Mouse (Mus musculus): ENCODE measurements around the gene Myh10. TPM values are rescaled to one million over a fixed set of nuclear protein-coding genes. Genes with fewer than 3 reads are reported as not detected.

Gene Myh10
- total and polyA plus RNA-seq, 3 experiments, result 0.38 to 2.7 (median 0.62) TPM

GRCm38 (mm10) chr11:68779735-68780465, 88.5 kb downstream of the Myh10 start:
- no peak overlapping the region for H3K4me3 ChIP-seq (replicated peaks in 1 of 3; ENCODE audit: low read depth in 2 of 3, low read length in 2 of 3, poor library complexity in 1 of 3)
- dilution Hi-C loops (cut with MboI; ENCODE audit: extremely low pct_ligation_motif_present, extremely low pct_unique_long_range_greater_than_20kb, low sequenced_read_pairs) (no loop called here), in situ Hi-C loops (cut with MboI; ENCODE audit: low pct_ligation_motif_present, low pct_unique_long_range_greater_than_20kb, low sequenced_read_pairs) (loop anchor here (5.0 kb wide), 1 partner anchor 38 kb away; no protein-coding TSS in a partner anchor)
- no peak for TF ChIP-seq NELFE (IDR thresholded peaks at IDR 0.05; ENCODE audit: low read depth, low read length)
- peak; percentile 23; the same call in 1 of the 2 replicates for TF ChIP-seq IRF4 (IDR thresholded peaks at IDR 0.05; ENCODE audit: low read depth, low read length)
- H3K4me1 ChIP-seq (ENCODE audit: control insufficient read depth in 1 of 2, insufficient read depth in 2 of 2), result peaks cover 11% of the 10 kb centered on the region in 2 experiments
- H3K9me3 ChIP-seq (replicated peaks; ENCODE audit: low read length), result no peaks in the 10 kb centered on the region
- H3K4me2 ChIP-seq (ENCODE audit: insufficient read depth, low read depth, poor library complexity, severe bottlenecking), result no peak overlapping the region
- no peaks in the 10 kb centered on the region for H3K27me3 ChIP-seq (replicated peaks)
- no peaks in the 10 kb centered on the region for H3K36me3 ChIP-seq (replicated peaks in 1 of 2; ENCODE audit: control insufficient read depth in 1 of 2, insufficient read depth in 1 of 2, low read length in 1 of 2)
- peak; percentile 11 for DNase-seq (ENCODE audit: extremely low read depth)
- H3K27ac ChIP-seq (ENCODE audit: insufficient read depth, low read depth), result no peak overlapping the region
- no peaks in the 10 kb centered on the region for H3K79me2 ChIP-seq (replicated peaks; ENCODE audit: control insufficient read depth, extremely low read depth, insufficient read depth, poor library complexity, severe bottlenecking)
- H3K9ac ChIP-seq (ENCODE audit: insufficient read depth, low read depth), result no peak overlapping the region

- no peaks in the 10 kb centered on the region for H3K27me3 ChIP-seq (replicated peaks)
- H3K9me3 ChIP-seq (replicated peaks; ENCODE audit: low read length), result no peaks in the 10 kb centered on the region
- no peak for DNase-seq (ENCODE audit: extremely low read depth)
- peaks cover 11% of the 10 kb centered on the region in 2 experiments for H3K4me1 ChIP-seq (ENCODE audit: control insufficient read depth in 1 of 2, insufficient read depth in 2 of 2)
- no peak overlapping the region for H3K4me2 ChIP-seq (ENCODE audit: insufficient read depth, low read depth, poor library complexity, severe bottlenecking)
- no peaks in the 10 kb centered on the region for H3K79me2 ChIP-seq (replicated peaks; ENCODE audit: control insufficient read depth, extremely low read depth, insufficient read depth, poor library complexity, severe bottlenecking)
- no peaks in the 10 kb centered on the region for H3K36me3 ChIP-seq (replicated peaks in 1 of 2; ENCODE audit: control insufficient read depth in 1 of 2, insufficient read depth in 1 of 2, low read length in 1 of 2)
- no peak overlapping the region for H3K27ac ChIP-seq (ENCODE audit: insufficient read depth, low read depth)
- TF ChIP-seq HCFC1 (IDR thresholded peaks at IDR 0.05; ENCODE audit: low read depth, low read length) (no peak), MAZ (IDR thresholded peaks at IDR 0.05; ENCODE audit: low read depth, low read length) (no peak), POLR2A (IDR thresholded peaks at IDR 0.05; ENCODE audit: low read depth, low read length) (no peak), MYC (IDR thresholded peaks at IDR 0.05; ENCODE audit: low read depth, low read length) (no peak), MAX (IDR thresholded peaks at IDR 0.05; ENCODE audit: low read length) (no peak), PAX5 (IDR thresholded peaks at IDR 0.05; ENCODE audit: low read length) (no peak), JUND (conservative IDR thresholded peaks at IDR 0.05; ENCODE audit: low read depth, low read length) (no peak), EP300 (IDR thresholded peaks at IDR 0.05; ENCODE audit: low read length) (no peak), RAD21 (IDR thresholded peaks at IDR 0.05; ENCODE audit: low read depth, low read length) (no peak), NELFE (IDR thresholded peaks at IDR 0.05; ENCODE audit: low read depth, low read length) (no peak), ZC3H11A (IDR thresholded peaks at IDR 0.05; ENCODE audit: low read depth, low read length) (no peak), RCOR1 (conservative IDR thresholded peaks at IDR 0.05; ENCODE audit: low read depth, low read length) (no peak), IRF4 (IDR thresholded peaks at IDR 0.05; ENCODE audit: low read depth, low read length) (no peak), USF2 (conservative IDR thresholded peaks at IDR 0.05; ENCODE audit: low read depth, low read length) (no peak), KAT2A (IDR thresholded peaks at IDR 0.05; ENCODE audit: insufficient replicate concordance, low read length) (no peak), POLR2AphosphoS2 (IDR thresholded peaks at IDR 0.05; ENCODE audit: low read depth, low read length) (no peak), ETS1 (conservative IDR thresholded peaks at IDR 0.05; ENCODE audit: low read depth, low read length) (no peak)
- dilution Hi-C loops (cut with MboI; ENCODE audit: extremely low pct_ligation_motif_present, extremely low pct_unique_long_range_greater_than_20kb, low sequenced_read_pairs), result no loop called here
- H3K9ac ChIP-seq (ENCODE audit: insufficient read depth, low read depth), result no peak overlapping the region
- in situ Hi-C loops (cut with MboI; ENCODE audit: low pct_ligation_motif_present, low pct_unique_long_range_greater_than_20kb, low sequenced_read_pairs), result loop anchor here (5.0 kb wide), 1 partner anchor 38 kb away; no protein-coding TSS in a partner anchor
- no peak overlapping the region for H3K4me3 ChIP-seq (replicated peaks in 1 of 3; ENCODE audit: low read depth in 2 of 3, low read length in 2 of 3, poor library complexity in 1 of 3)
Observed at GRCm38 (mm10) chr11:68780466-68781114, 89.2 kb downstream of the Myh10 start.
